Mouse (Mus musculus): Measurements from ENCODE around the gene Erbb4.

DNA sequence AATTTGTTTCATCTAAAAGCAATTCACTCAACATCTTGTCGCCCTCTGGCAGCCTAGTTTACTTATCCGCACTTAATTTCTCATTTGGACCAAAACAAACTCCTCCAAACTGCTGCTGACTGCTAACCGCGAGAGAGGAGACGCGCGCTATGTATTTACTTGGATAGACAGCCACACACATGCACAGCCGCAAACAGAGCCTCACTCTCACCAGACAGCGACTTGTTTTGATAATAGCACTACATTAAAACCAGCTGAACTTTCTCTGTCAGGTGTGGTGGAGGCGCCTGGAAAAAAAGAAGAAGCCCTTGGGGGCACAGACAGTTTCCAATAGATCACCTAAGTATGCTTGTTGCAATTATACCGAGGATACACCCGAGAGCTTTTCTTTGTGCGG lies 2.8 kb downstream of the Erbb4 start:
- TF ChIP-seq CTCF (IDR thresholded peaks at IDR 0.05; ENCODE audit: extremely low read depth, insufficient read length, insufficient replicate concordance, low read depth, low read length) (no peak), POLR2A (IDR thresholded peaks at IDR 0.05; ENCODE audit: low read depth, low read length) (no peak)

Measured in small intestine, adult 2 months (tissue).